Mouse (Mus musculus) midbrain, embryonic 14.5 days (tissue): ENCODE measurements around the gene Fgd2. TPM values are rescaled to one million over a fixed set of nuclear protein-coding genes. Genes with fewer than 3 reads are reported as not detected.
"Not testable (repeated sequence)": the region's sequence is repeated elsewhere in the genome, so short reads cannot be mapped to it uniquely, and the experiment has no call there.

Source experiments
- ATAC-seq: fragments of 200-750 bp; cut with Nextera tagmentation; 2 replicates; pipeline ENCODE4 v1.8.0; 2017; ENCODE audit warnings: moderate number of reproducible peaks, moderate library complexity; ENCODE audit not compliant: low FRiP score, low TSS enrichment
- DNase-seq: peaks from one replicate; pipeline ENCODE4 v3.0.0-alpha.2; 2015
- H3K27ac ChIP-seq: fragments of 300-500 bp; sonication (generic); replicated peaks from 2 replicates; pipeline ENCODE4 v1.5.1; 2014; ENCODE audit warnings: mild to moderate bottlenecking, low read depth, low read length, moderate library complexity
- H3K27me3 ChIP-seq: fragments of 300-500 bp; sonication (generic); 2 replicates; pipeline ENCODE4 v1.6.1; 2014; ENCODE audit warnings: low read length, control low read depth, mixed read lengths; ENCODE audit not compliant: control insufficient read depth, insufficient read depth
- H3K36me3 ChIP-seq: fragments of 300-500 bp; sonication (generic); 2 replicates; pipeline ENCODE4 v1.6.1; 2014; ENCODE audit warnings: low read length, control low read depth; ENCODE audit not compliant: control insufficient read depth, insufficient read depth
- H3K4me1 ChIP-seq: fragments of 300-500 bp; sonication (generic); 2 replicates; pipeline ENCODE4 v1.6.1; 2014; ENCODE audit warnings: mild to moderate bottlenecking, antibody characterized with exemption, low read length, control low read depth; ENCODE audit not compliant: control insufficient read depth, insufficient read depth
- H3K4me2 ChIP-seq: fragments of 300-500 bp; sonication (generic); 2 replicates; pipeline ENCODE4 v1.6.1; 2014; ENCODE audit warnings: mild to moderate bottlenecking, low read length, moderate library complexity
- H3K4me3 ChIP-seq: fragments of 300-500 bp; sonication (generic); replicated peaks from 2 replicates; pipeline ENCODE4 v1.5.1; 2014; ENCODE audit warnings: low read depth, low read length
- H3K9ac ChIP-seq: fragments of 300-500 bp; sonication (generic); replicated peaks from 2 replicates; pipeline ENCODE4 v1.6.1; 2014; ENCODE audit warnings: mild to moderate bottlenecking, low read length, moderate library complexity
- H3K9me3 ChIP-seq: fragments of 300-500 bp; sonication (generic); 2 replicates; pipeline ENCODE4 v1.6.1; 2016; ENCODE audit warnings: low read length, control low read depth, mixed read lengths; ENCODE audit not compliant: control insufficient read depth
- WGBS: fragments of 180-500 bp; shearing (Covaris S2); extraction: QIAGEN DNeasy Blood & Tissue Kit; methylation state at CpG from one replicate; pipeline ENCODE4 v1.1.7; 2014; 5-methylcytosine and 5-hydroxymethylcytosine counted together
- polyA plus RNA-seq: library from polyadenylated mRNA; unstranded; fragments of >200 nt; fragmentation: Nextera tagmentation; extraction: Ambion mirVana; gene quantifications from 2 replicates; pipeline ENCODE4 v1.2.1, GENCODE M21; 2014

Gene Fgd2
- polyA plus RNA-seq, 1 experiment from 2014 or later = 4.4 TPM

GRCm38 (mm10) chr17:29342010-29342910, 18.5 kb upstream of the Fgd2 start:
- peaks cover 26% of the 10 kb centered on the region for H3K4me1 ChIP-seq
- H3K27ac ChIP-seq = peak overlapping the region; percentile 78
- no peak for ATAC-seq
- WGBS = 50% methylated on average over 13 of the region's 13 CpGs
- no peaks in the 10 kb centered on the region for H3K9me3 ChIP-seq
- DNase-seq = no peak
- H3K36me3 ChIP-seq = peaks cover 60% of the 10 kb centered on the region
- H3K9ac ChIP-seq = no peak overlapping the region; the same call in 1 of the 2 replicates
- H3K27me3 ChIP-seq = no peaks in the 10 kb centered on the region
- H3K4me3 ChIP-seq = no peak overlapping the region
- no peak overlapping the region; the same call in 1 of the 2 replicates for H3K4me2 ChIP-seq

DNA sequence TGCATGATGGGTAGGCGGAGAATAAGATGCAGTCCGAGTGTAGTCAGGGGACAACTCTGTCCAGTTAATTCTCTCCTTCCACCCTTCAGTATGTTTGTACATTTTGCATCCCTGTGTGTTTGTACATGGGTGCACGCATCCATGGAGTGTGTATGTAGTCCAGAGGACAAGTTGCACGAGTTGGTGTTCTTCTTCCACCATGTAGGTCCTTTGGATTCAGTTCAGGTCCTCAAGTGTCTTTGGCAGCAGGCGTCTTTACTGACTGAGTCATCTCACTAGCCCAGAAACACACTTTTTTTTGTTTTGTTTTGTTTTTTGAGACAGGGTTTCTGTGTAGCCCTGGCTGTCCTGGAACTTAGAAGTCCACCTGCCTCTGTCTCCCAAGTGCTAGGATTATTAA, 17.5 kb upstream of the Fgd2 start:
- Histone ChIP-seq H3K4me1 (peaks cover 29% of the 10 kb centered on the region), H3K9me3 (no peaks in the 10 kb centered on the region), H3K4me2 (no peak overlapping the region), H3K27me3 (no peaks in the 10 kb centered on the region), H3K9ac (no peak overlapping the region), H3K27ac (no peak overlapping the region), H3K36me3 (peaks cover 54% of the 10 kb centered on the region), H3K4me3 (no peak overlapping the region)
- no peak for DNase-seq
- 91% methylated on average over 5 of the region's 5 CpGs for WGBS
- ATAC-seq = no peak

GRCm38 (mm10) chr17:29345272-29345671, 15.4 kb upstream of the Fgd2 start:
- Histone ChIP-seq H3K4me1 (peaks cover 29% of the 10 kb centered on the region), H3K9ac (peak overlapping the region; percentile 90; the same call in 1 of the 2 replicates), H3K27me3 (no peaks in the 10 kb centered on the region), H3K9me3 (no peaks in the 10 kb centered on the region), H3K27ac (no peak overlapping the region), H3K4me3 (peak overlapping the region; percentile 86), H3K4me2 (peak overlapping the region; percentile 61), H3K36me3 (peaks cover 33% of the 10 kb centered on the region)
- 96% methylated on average over 12 of the region's 12 CpGs for WGBS
- DNase-seq (no peak), ATAC-seq (no peak)

DNA sequence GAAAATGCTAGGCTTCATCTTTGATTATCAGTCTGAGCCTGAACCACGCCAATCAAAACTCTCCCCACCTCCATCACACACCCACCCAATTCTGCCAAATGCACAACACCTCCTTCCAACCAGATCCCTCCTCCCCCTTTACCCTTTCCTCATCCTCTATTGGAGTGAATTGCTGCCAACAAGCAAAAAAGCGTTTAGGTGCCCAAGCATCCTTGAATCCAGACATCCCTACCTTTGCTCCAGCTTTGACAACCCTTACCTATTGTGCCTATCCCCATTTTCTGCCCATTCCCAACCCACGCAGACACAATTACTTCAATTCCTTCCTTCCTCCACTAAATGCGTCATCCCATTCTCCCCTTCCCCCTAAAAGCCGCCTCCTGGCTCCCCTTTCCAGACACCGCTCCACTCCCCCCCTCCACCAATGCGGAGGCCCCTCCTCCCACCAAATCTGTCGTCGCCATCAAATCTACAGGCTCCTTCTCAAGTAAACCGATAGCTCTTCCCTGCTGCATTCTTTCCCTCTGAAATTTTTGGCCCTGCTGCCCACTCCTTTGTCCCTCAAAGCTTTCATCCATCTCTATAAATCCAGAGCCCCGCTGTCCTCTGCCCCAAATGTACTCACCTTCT, 14.1 kb upstream of the Fgd2 start:
- Histone ChIP-seq H3K27me3 (no peaks in the 10 kb centered on the region), H3K9ac (peak overlapping the region; percentile 90), H3K4me3 (peak overlapping the region; percentile 86), H3K36me3 (peaks cover 27% of the 10 kb centered on the region), H3K4me2 (peak overlapping the region; percentile 61), H3K4me1 (peaks cover 26% of the 10 kb centered on the region), H3K27ac (peak overlapping the region; percentile 93), H3K9me3 (no peaks in the 10 kb centered on the region)
- DNase-seq (peak; percentile 77), ATAC-seq (no peak)
- WGBS = 3% methylated on average over 11 of the region's 11 CpGs

DNA sequence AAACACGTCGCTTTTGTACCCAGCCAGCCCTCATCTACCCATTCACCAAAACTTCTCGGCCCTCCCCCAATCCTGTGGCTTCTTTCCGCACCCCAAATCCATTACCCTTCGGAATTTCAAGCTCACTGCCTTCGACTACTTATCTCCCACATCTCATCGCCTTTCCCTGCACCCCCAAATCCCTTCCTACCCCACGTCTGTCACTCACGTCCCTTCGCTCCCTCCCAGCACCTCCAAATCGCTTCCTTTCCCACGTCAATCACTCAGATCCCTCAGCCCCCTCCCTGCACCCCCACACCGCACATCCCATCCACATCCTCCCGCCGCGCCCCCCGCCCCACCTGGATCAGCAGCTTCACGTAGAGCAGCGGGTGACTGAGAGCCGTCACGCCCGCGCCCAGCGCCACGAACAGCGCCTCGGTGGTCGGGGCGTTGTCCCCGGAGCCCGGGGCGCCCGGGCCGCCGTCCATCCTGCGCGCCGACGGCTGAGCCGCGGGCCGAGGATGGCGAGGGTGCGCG, 13.5 kb upstream of the Fgd2 start:
- Histone ChIP-seq H3K36me3 (peaks cover 23% of the 10 kb centered on the region), H3K27ac (peak overlapping the region; percentile 93), H3K9me3 (no peaks in the 10 kb centered on the region), H3K4me2 (peak overlapping the region; percentile 61), H3K27me3 (no peaks in the 10 kb centered on the region), H3K4me1 (peaks cover 21% of the 10 kb centered on the region), H3K9ac (peak overlapping the region; percentile 90), H3K4me3 (peak overlapping the region; percentile 86)
- peak; percentile 72 for DNase-seq
- ATAC-seq = peak; percentile 64
- under 1% methylated on average over 45 of the region's 45 CpGs for WGBS

GRCm38 (mm10) chr17:29347645-29348256, 13.0 kb upstream of the Fgd2 start, which contains the start of gene Mtch1:
TSS of gene Mtch1 (minus strand) at chr17:29347934.
- WGBS = 1% methylated on average over 46 of the region's 53 CpGs
- peak within 1 kb of the TSS; percentile 61 for H3K4me2 ChIP-seq
- DNase-seq (peak; percentile 98), ATAC-seq (peak; percentile 94)
- peaks cover 18% of the 10 kb centered on the region for H3K4me1 ChIP-seq
- peak within 1 kb of the TSS; percentile 86 for H3K4me3 ChIP-seq
- H3K9me3 ChIP-seq = no peaks in the 10 kb centered on the region
- peak within 1 kb of the TSS; percentile 93 for H3K27ac ChIP-seq
- no peaks in the 10 kb centered on the region for H3K27me3 ChIP-seq
- H3K9ac ChIP-seq = peak within 1 kb of the TSS; percentile 90
- peaks cover 17% of the 10 kb centered on the region for H3K36me3 ChIP-seq

DNA sequence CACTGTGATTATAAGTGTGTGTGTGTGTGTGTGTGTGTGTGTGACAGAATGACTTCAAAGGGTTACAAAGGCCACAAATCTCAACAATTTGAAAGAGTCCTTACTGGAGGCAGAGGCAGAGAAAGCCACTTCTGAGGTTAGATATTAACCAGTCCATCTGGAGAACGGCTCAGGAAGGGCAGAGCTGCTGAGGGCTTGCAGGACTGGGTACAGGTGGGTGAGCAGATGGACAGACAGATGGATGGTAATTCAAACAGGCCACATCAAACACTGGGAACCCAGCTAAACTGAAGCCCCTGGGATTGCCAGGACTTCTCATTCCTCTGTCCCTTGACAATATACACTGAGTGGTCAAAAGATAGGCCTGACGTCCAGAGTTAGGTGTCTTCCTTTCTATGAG, 11.7 kb upstream of the Fgd2 start:
- peaks cover 8% of the 10 kb centered on the region for H3K36me3 ChIP-seq
- ATAC-seq = no peak
- no peaks in the 10 kb centered on the region for H3K27me3 ChIP-seq
- no peaks in the 10 kb centered on the region for H3K9me3 ChIP-seq
- no peak overlapping the region for H3K4me2 ChIP-seq
- 77% methylated on average over 2 of the region's 2 CpGs for WGBS
- no peak overlapping the region for H3K27ac ChIP-seq
- peaks cover 18% of the 10 kb centered on the region for H3K4me1 ChIP-seq
- H3K9ac ChIP-seq = no peak overlapping the region
- H3K4me3 ChIP-seq = no peak overlapping the region
- DNase-seq = no peak

- H3K36me3 ChIP-seq, ATAC-seq: not testable (repeated sequence)
- 61% methylated on average over 5 of the region's 5 CpGs for WGBS
Observed at GRCm38 (mm10) chr17:29351056-29351455, 9.7 kb upstream of the Fgd2 start.

More at GRCm38 (mm10) chr17:29351056-29351455, 9.7 kb upstream of the Fgd2 start:
- not testable (repeated sequence) for H3K4me3 ChIP-seq, DNase-seq, H3K9ac ChIP-seq, H3K27ac ChIP-seq, H3K9me3 ChIP-seq, H3K4me2 ChIP-seq, H3K27me3 ChIP-seq
- peaks cover 21% of the 10 kb centered on the region for H3K4me1 ChIP-seq
